Mouse (Mus musculus): ENCODE measurements around the gene Vmn1r210. TPM values are rescaled to one million over a fixed set of nuclear protein-coding genes. Genes with fewer than 3 reads are reported as not detected.

Vmn1r210 gene
- not detected in 4 replicates for total RNA-seq (2023)

GRCm38 (mm10) chr13:22831248-22831647 lies at the start of gene Vmn1r210:
TSS of gene Vmn1r210 (minus strand) at chr13:22831348.

GRCm38 (mm10) chr13:22857461-22857860 lies 26.3 kb upstream of the Vmn1r210 start, which contains the start of gene Vmn1r211:
TSS of gene Vmn1r211 (minus strand) at chr13:22857561.

GRCm38 (mm10) chr13:22809582-22809981 lies 21.6 kb downstream of the Vmn1r210 start, which contains the start of gene Vmn1r209:
TSS of gene Vmn1r209 (minus strand) at chr13:22809682.

GRCm38 (mm10) chr13:22777300-22777699 lies 53.8 kb downstream of the Vmn1r210 start, which contains the start of gene Vmn1r208:
TSS of gene Vmn1r208 (minus strand) at chr13:22777400.

Other genes starting within 250 kb of the Vmn1r210 start
- gene Vmn1r205, start 238.3 kb downstream of the Vmn1r210 start, total RNA-seq (2023), result not detected in 4 replicates
- gene Vmn1r206, start 207.1 kb downstream of the Vmn1r210 start, total RNA-seq (2023), result not detected in 4 replicates
- not detected in 4 replicates for gene Vmn1r207-ps, start 101.7 kb downstream of the Vmn1r210 start, total RNA-seq (2023)
- not detected in 4 replicates for gene Vmn1r208, start 53.9 kb downstream of the Vmn1r210 start, total RNA-seq (2023)
- gene Vmn1r209, start 21.7 kb downstream of the Vmn1r210 start, total RNA-seq (2023), result 0.09 TPM in 1 of 4 replicates, not detected in the others
- not detected in 4 replicates for gene Vmn1r211, start 26.2 kb upstream of the Vmn1r210 start, total RNA-seq (2023)
- not detected in 4 replicates for gene Vmn1r212, start 52.9 kb upstream of the Vmn1r210 start, total RNA-seq (2023)
- gene Vmn1r213, start 176.3 kb upstream of the Vmn1r210 start, total RNA-seq (2023), result not detected in 4 replicates
- not detected in 4 replicates for gene Vmn1r214, start 199.1 kb upstream of the Vmn1r210 start, total RNA-seq (2023)
- gene Vmn1r215, start 236.7 kb upstream of the Vmn1r210 start, total RNA-seq (2023), result not detected in 4 replicates